Mouse (Mus musculus) forebrain, embryonic 13.5 days (tissue): Measurements from ENCODE around the gene Tmem129. TPM values are rescaled to one million over a fixed set of nuclear protein-coding genes. Genes with fewer than 3 reads are reported as not detected.

Source experiments
- ATAC-seq: fragments of 200-750 bp; cut with Nextera tagmentation; 2 replicates; pipeline ENCODE4 v1.8.0; 2017
- H3K27ac ChIP-seq: fragments of 300-500 bp; sonication (generic); 2 replicates; pipeline ENCODE4 v1.5.1; 2015; ENCODE audit warnings: inconsistent platforms, mild to moderate bottlenecking, moderate library complexity
- H3K27me3 ChIP-seq: fragments of 300-500 bp; sonication (generic); 2 replicates; pipeline ENCODE4 v1.6.1; 2015; ENCODE audit warnings: mild to moderate bottlenecking, inconsistent platforms
- H3K36me3 ChIP-seq: fragments of 300-500 bp; sonication (generic); 2 replicates; pipeline ENCODE4 v1.6.1; 2015; ENCODE audit warnings: mild to moderate bottlenecking, inconsistent platforms; ENCODE audit not compliant: poor library complexity, severe bottlenecking
- H3K4me1 ChIP-seq: fragments of 300-500 bp; sonication (generic); 2 replicates; pipeline ENCODE4 v1.6.1; 2015; ENCODE audit warnings: inconsistent platforms
- H3K4me2 ChIP-seq: fragments of 300-500 bp; sonication (generic); 2 replicates; pipeline ENCODE4 v1.6.1; 2015; ENCODE audit warnings: inconsistent platforms, mild to moderate bottlenecking, moderate library complexity
- H3K4me3 ChIP-seq: fragments of 300-500 bp; sonication (generic); 2 replicates; pipeline ENCODE4 v1.5.1; 2015; ENCODE audit warnings: mild to moderate bottlenecking, inconsistent platforms
- H3K9ac ChIP-seq: fragments of 300-500 bp; sonication (generic); 2 replicates; pipeline ENCODE4 v1.6.1; 2015; ENCODE audit warnings: mild to moderate bottlenecking, inconsistent platforms
- H3K9me3 ChIP-seq: fragments of 300-500 bp; sonication (generic); replicated peaks from 2 replicates; pipeline ENCODE4 v1.6.1; 2016; ENCODE audit warnings: inconsistent platforms
- WGBS: fragments of 180-500 bp; shearing (Covaris S2); methylation state at CpG from one replicate; pipeline ENCODE4 v1.1.7; 2015; 5-methylcytosine and 5-hydroxymethylcytosine counted together
- polyA plus RNA-seq: library from polyadenylated mRNA; unstranded; fragments of >200 nt; fragmentation: Nextera tagmentation; extraction: Ambion mirVana; gene quantifications from 2 replicates; pipeline ENCODE4 v1.2.1, GENCODE M21; 2015

Tmem129 gene
- polyA plus RNA-seq, 1 experiment from 2014 or later = 33.0 TPM

GRCm38 (mm10) chr5:33683897-33684652 is 25.9 kb upstream of the Tmem129 start:
- H3K9me3 ChIP-seq = no peaks in the 10 kb centered on the region
- H3K4me3 ChIP-seq = no peak overlapping the region
- H3K36me3 ChIP-seq = no peaks in the 10 kb centered on the region
- H3K9ac ChIP-seq = peak overlapping the region; percentile 21; the same call in 1 of the 2 replicates
- peak; percentile 75 for ATAC-seq
- H3K27ac ChIP-seq = 0 out of 2 replicates have a peak overlapping the region, but pooled peaks have one; percentile 0
- 50% methylated on average over 7 of the region's 7 CpGs for WGBS
- peaks cover 5% of the 10 kb centered on the region; the same call in 1 of the 2 replicates for H3K27me3 ChIP-seq
- no peak overlapping the region for H3K4me2 ChIP-seq
- H3K4me1 ChIP-seq = peaks cover 42% of the 10 kb centered on the region

GRCm38 (mm10) chr5:33682963-33683362 is 24.7 kb upstream of the Tmem129 start:
- 59% methylated on average over 4 of the region's 4 CpGs for WGBS
- Histone ChIP-seq H3K27ac (no peak overlapping the region), H3K4me1 (peaks cover 31% of the 10 kb centered on the region), H3K36me3 (no peaks in the 10 kb centered on the region), H3K9me3 (no peaks in the 10 kb centered on the region), H3K4me2 (no peak overlapping the region), H3K27me3 (peaks cover 5% of the 10 kb centered on the region; the same call in 1 of the 2 replicates), H3K4me3 (no peak overlapping the region), H3K9ac (no peak overlapping the region)
- no peak for ATAC-seq

- no peak overlapping the region for H3K4me2 ChIP-seq
- ATAC-seq = no peak
- no peaks in the 10 kb centered on the region for H3K36me3 ChIP-seq
- no peaks in the 10 kb centered on the region for H3K9me3 ChIP-seq
- 82% methylated on average over 15 of the region's 15 CpGs for WGBS
- H3K27ac ChIP-seq = no peak overlapping the region
- peaks cover 5% of the 10 kb centered on the region; the same call in 1 of the 2 replicates for H3K27me3 ChIP-seq
- H3K4me1 ChIP-seq = peaks cover 19% of the 10 kb centered on the region; the same call in 1 of the 2 replicates
- H3K9ac ChIP-seq = peak overlapping the region; percentile 12; the same call in 1 of the 2 replicates
- no peak overlapping the region for H3K4me3 ChIP-seq
These were observed 23.6 kb upstream of the Tmem129 start for GRCm38 (mm10) chr5:33681611-33682388.

GRCm38 (mm10) chr5:33681044-33681443 is 22.8 kb upstream of the Tmem129 start:
- Histone ChIP-seq H3K27ac (no peak overlapping the region), H3K27me3 (0 out of 2 replicates have a peak, but pooled peaks cover 5% of the 10 kb centered on the region), H3K4me1 (peaks cover 18% of the 10 kb centered on the region; the same call in 1 of the 2 replicates), H3K9ac (peak overlapping the region; percentile 12; the same call in 1 of the 2 replicates), H3K4me2 (no peak overlapping the region), H3K4me3 (no peak overlapping the region), H3K9me3 (no peaks in the 10 kb centered on the region), H3K36me3 (no peaks in the 10 kb centered on the region)
- ATAC-seq = no peak
- WGBS = 63% methylated on average over 3 of the region's 3 CpGs

GRCm38 (mm10) chr5:33678244-33678643 is 20.0 kb upstream of the Tmem129 start:
- no peak overlapping the region for H3K9ac ChIP-seq
- no peak overlapping the region for H3K27ac ChIP-seq
- no peak for ATAC-seq
- WGBS = 87% methylated on average over 5 of the region's 5 CpGs
- peaks cover 3% of the 10 kb centered on the region for H3K36me3 ChIP-seq
- peaks cover 18% of the 10 kb centered on the region for H3K4me1 ChIP-seq
- no peak overlapping the region for H3K4me2 ChIP-seq
- no peak overlapping the region for H3K4me3 ChIP-seq
- H3K9me3 ChIP-seq = no peaks in the 10 kb centered on the region
- no peaks in the 10 kb centered on the region for H3K27me3 ChIP-seq

GRCm38 (mm10) chr5:33675964-33676363 is 17.7 kb upstream of the Tmem129 start:
- H3K4me1 ChIP-seq = peaks cover 13% of the 10 kb centered on the region
- H3K27ac ChIP-seq = no peak overlapping the region
- no peaks in the 10 kb centered on the region for H3K9me3 ChIP-seq
- no peak overlapping the region for H3K4me2 ChIP-seq
- 0 out of 2 replicates have a peak, but pooled peaks have one; percentile 41 for ATAC-seq
- peaks cover 22% of the 10 kb centered on the region for H3K36me3 ChIP-seq
- no peaks in the 10 kb centered on the region for H3K27me3 ChIP-seq
- no peak overlapping the region for H3K4me3 ChIP-seq
- no peak overlapping the region for H3K9ac ChIP-seq
- 0% methylated on average over 1 of the region's 1 CpGs for WGBS

- H3K9ac ChIP-seq = peak overlapping the region; percentile 26; the same call in 1 of the 2 replicates
- WGBS = 28% methylated on average over 3 of the region's 3 CpGs
- peak; percentile 63 for ATAC-seq
- no peaks in the 10 kb centered on the region for H3K9me3 ChIP-seq
- no peaks in the 10 kb centered on the region for H3K27me3 ChIP-seq
- H3K36me3 ChIP-seq = peaks cover 37% of the 10 kb centered on the region
- no peak overlapping the region for H3K4me2 ChIP-seq
- H3K4me3 ChIP-seq = no peak overlapping the region
- H3K27ac ChIP-seq = peak overlapping the region; percentile 33; the same call in 1 of the 2 replicates
- peaks cover 13% of the 10 kb centered on the region for H3K4me1 ChIP-seq
These were observed 16.2 kb upstream of the Tmem129 start for GRCm38 (mm10) chr5:33674439-33674838.

- H3K27ac ChIP-seq = no peak overlapping the region
- H3K4me2 ChIP-seq = no peak overlapping the region
- peaks cover 65% of the 10 kb centered on the region for H3K36me3 ChIP-seq
- peaks cover 13% of the 10 kb centered on the region for H3K4me1 ChIP-seq
- H3K27me3 ChIP-seq = no peaks in the 10 kb centered on the region
- ATAC-seq = no peak
- no peak overlapping the region for H3K4me3 ChIP-seq
- WGBS = 85% methylated on average over 5 of the region's 5 CpGs
- H3K9me3 ChIP-seq = no peaks in the 10 kb centered on the region
- no peak overlapping the region for H3K9ac ChIP-seq
These were observed 13.4 kb upstream of the Tmem129 start for GRCm38 (mm10) chr5:33671659-33672058.

- no peak overlapping the region for H3K4me3 ChIP-seq
- H3K4me2 ChIP-seq = no peak overlapping the region
- H3K36me3 ChIP-seq = peaks cover 88% of the 10 kb centered on the region
- H3K9me3 ChIP-seq = no peaks in the 10 kb centered on the region
- no peak for ATAC-seq
- H3K4me1 ChIP-seq = no peaks in the 10 kb centered on the region
- H3K9ac ChIP-seq = no peak overlapping the region
- no peaks in the 10 kb centered on the region for H3K27me3 ChIP-seq
- no peak overlapping the region for H3K27ac ChIP-seq
These were observed 10.0 kb upstream of the Tmem129 start for GRCm38 (mm10) chr5:33668223-33668622.

- WGBS = under 1% methylated on average over 26 of the region's 26 CpGs
- ATAC-seq = no peak; the same call in 1 of the 2 replicates
- H3K27ac ChIP-seq = peak overlapping the region; percentile 93; the same call in 1 of the 2 replicates
- peak overlapping the region; percentile 98 for H3K4me2 ChIP-seq
- H3K4me3 ChIP-seq = peak overlapping the region; percentile 74
- H3K4me1 ChIP-seq = peaks cover 43% of the 10 kb centered on the region
- peaks cover 48% of the 10 kb centered on the region for H3K36me3 ChIP-seq
- H3K9me3 ChIP-seq = no peaks in the 10 kb centered on the region
- peak overlapping the region; percentile 83 for H3K9ac ChIP-seq
- no peaks in the 10 kb centered on the region for H3K27me3 ChIP-seq
These were observed 441 bp upstream of the Tmem129 start for GRCm38 (mm10) chr5:33658664-33659050.

- Histone ChIP-seq H3K27ac (peak overlapping the region; percentile 93), H3K9ac (peak overlapping the region; percentile 83), H3K9me3 (no peaks in the 10 kb centered on the region), H3K4me3 (peak overlapping the region; percentile 74), H3K4me1 (peaks cover 46% of the 10 kb centered on the region), H3K4me2 (peak overlapping the region; percentile 98), H3K36me3 (peaks cover 44% of the 10 kb centered on the region), H3K27me3 (no peaks in the 10 kb centered on the region)
- WGBS = under 1% methylated on average over 32 of the region's 32 CpGs
- no peak for ATAC-seq
These were observed 897 bp downstream of the Tmem129 start for GRCm38 (mm10) chr5:33657251-33657786.

- ATAC-seq = no peak
- Histone ChIP-seq H3K9ac (peak overlapping the region; percentile 83), H3K27ac (peak overlapping the region; percentile 93; the same call in 1 of the 2 replicates), H3K4me1 (peaks cover 46% of the 10 kb centered on the region), H3K36me3 (peaks cover 38% of the 10 kb centered on the region), H3K9me3 (no peaks in the 10 kb centered on the region), H3K27me3 (no peaks in the 10 kb centered on the region), H3K4me2 (peak overlapping the region; percentile 98), H3K4me3 (peak overlapping the region; percentile 74)
- WGBS = 27% methylated on average over 1 of the region's 1 CpGs
These were observed 1.5 kb downstream of the Tmem129 start for GRCm38 (mm10) chr5:33656739-33657138.
